Mouse (Mus musculus) cerebellum, adult 9-10 months (tissue): ENCODE measurements around the gene Vdac1.

Source experiments
- DNase-seq: peaks from one replicate; pipeline ENCODE4 v3.0.0; 2022

The Vdac1 gene

GRCm38 (mm10) chr11:52360471-52361277, at the start of gene Vdac1:
Vdac1 (plus strand) TSS chr11:52360860.
- DNase-seq = peak; percentile 92

GRCm38 (mm10) chr11:52314102-52314793, 46.4 kb upstream of the Vdac1 start:
- no peak for DNase-seq

GRCm38 (mm10) chr11:52318445-52318844, 42.2 kb upstream of the Vdac1 start:
- no peak for DNase-seq

GRCm38 (mm10) chr11:52319664-52320063, 41.0 kb upstream of the Vdac1 start:
- DNase-seq = no peak

GRCm38 (mm10) chr11:52320529-52320928, 40.1 kb upstream of the Vdac1 start:
- DNase-seq = no peak

GRCm38 (mm10) chr11:52321540-52321939, 39.1 kb upstream of the Vdac1 start:
- no peak for DNase-seq

- no peak for DNase-seq
Observed at GRCm38 (mm10) chr11:52324442-52325367, 36.0 kb upstream of the Vdac1 start.

- DNase-seq = no peak
Observed at GRCm38 (mm10) chr11:52327313-52327712, 33.3 kb upstream of the Vdac1 start.

GRCm38 (mm10) chr11:52332421-52333118, 28.1 kb upstream of the Vdac1 start:
- peak; percentile 60 for DNase-seq

- DNase-seq = peak; percentile 91
Observed at GRCm38 (mm10) chr11:52333616-52334015, 27.0 kb upstream of the Vdac1 start.

GRCm38 (mm10) chr11:52335263-52335662, 25.4 kb upstream of the Vdac1 start:
- DNase-seq = no peak

- DNase-seq = peak; percentile 58
Observed at GRCm38 (mm10) chr11:52335924-52336323, 24.7 kb upstream of the Vdac1 start.

GRCm38 (mm10) chr11:52337651-52338295, 22.9 kb upstream of the Vdac1 start:
- DNase-seq = no peak

- no peak for DNase-seq
Observed at GRCm38 (mm10) chr11:52338351-52338750, 22.3 kb upstream of the Vdac1 start.

GRCm38 (mm10) chr11:52339098-52339497, 21.6 kb upstream of the Vdac1 start:
- DNase-seq = no peak

GRCm38 (mm10) chr11:52339512-52339911, 21.1 kb upstream of the Vdac1 start:
- DNase-seq = no peak

- no peak for DNase-seq
Observed at GRCm38 (mm10) chr11:52340123-52340864, 20.4 kb upstream of the Vdac1 start.

GRCm38 (mm10) chr11:52341001-52341400, 19.7 kb upstream of the Vdac1 start:
- DNase-seq = no peak

- DNase-seq = no peak
Observed at GRCm38 (mm10) chr11:52341476-52341875, 19.2 kb upstream of the Vdac1 start.

- DNase-seq = no peak
Observed at GRCm38 (mm10) chr11:52342296-52342695, 18.4 kb upstream of the Vdac1 start.

GRCm38 (mm10) chr11:52343162-52343561, 17.5 kb upstream of the Vdac1 start:
- peak; percentile 86 for DNase-seq
